Mouse (Mus musculus): ENCODE results near the gene Scgb2b21. TPM values are rescaled to one million over a fixed set of nuclear protein-coding genes. Genes with fewer than 3 reads are reported as not detected.

Gene Scgb2b21
- polyA plus RNA-seq (2021; fragmentation: Nextera tagmentation) = not detected in 2 replicates
- long read RNA-seq, experiment 1 = 0 reads
- long read RNA-seq, experiment 2 = 0 reads

DNA sequence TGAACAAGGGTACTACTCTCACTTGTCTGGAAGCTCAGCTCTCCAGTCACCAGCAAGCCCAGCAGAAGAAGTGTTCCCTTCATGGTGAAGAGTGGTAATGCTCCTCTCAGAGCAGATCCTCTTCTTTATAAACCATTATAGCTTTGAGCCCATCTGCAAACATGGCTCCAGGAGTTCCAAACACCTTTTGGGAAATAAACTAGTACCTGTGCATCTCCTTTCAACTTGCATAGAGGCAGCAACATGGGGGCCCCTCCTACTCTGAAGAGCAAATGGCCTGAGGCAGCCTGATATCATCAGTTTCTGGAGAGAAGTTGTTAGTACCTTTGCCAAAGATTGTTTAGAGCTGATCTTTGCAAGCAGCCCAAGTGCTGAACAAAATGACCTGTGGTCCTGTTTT lies at the start of gene Scgb2b21:
Gene Scgb2b21, minus strand, starts transcription at position 101 of the 400 bp plus-strand sequence.

Other genes with a start within 250 kb of the Scgb2b21 start
- gene Scgb2b19, start 240.1 kb downstream of the Scgb2b21 start, polyA plus RNA-seq (2021; fragmentation: Nextera tagmentation) = not detected in 2 replicates
- not detected in 2 replicates for gene Scgb1b19, start 233.2 kb downstream of the Scgb2b21 start, polyA plus RNA-seq (2021; fragmentation: Nextera tagmentation)
- not detected in 2 replicates for gene Scgb2b20, start 154.1 kb downstream of the Scgb2b21 start, polyA plus RNA-seq (2021; fragmentation: Nextera tagmentation)
- gene Scgb1b20, start 147.2 kb downstream of the Scgb2b21 start, polyA plus RNA-seq (2021; fragmentation: Nextera tagmentation) = not detected in 2 replicates
- not detected in 2 replicates for gene Scgb2b24, start 218.9 kb upstream of the Scgb2b21 start, polyA plus RNA-seq (2021; fragmentation: Nextera tagmentation)
- gene Scgb1b24, start 223.3 kb upstream of the Scgb2b21 start, polyA plus RNA-seq (2021; fragmentation: Nextera tagmentation) = not detected in 2 replicates

Data from layer of hippocampus, adult 6 months (tissue).